Mouse (Mus musculus): ENCODE results near the gene Ick.

The Ick gene

GRCm38 (mm10) chr9:78104973-78105372 is 4.0 kb upstream of the Ick start:
- no peak for DNase-seq (ENCODE audit: low read depth, low spot score)

- no peak for DNase-seq (ENCODE audit: low read depth, low spot score)
Measured at GRCm38 (mm10) chr9:78105501-78105932, 3.5 kb upstream of the Ick start.

GRCm38 (mm10) chr9:78106821-78107220 is 2.2 kb upstream of the Ick start:
- DNase-seq (ENCODE audit: low read depth, low spot score) = no peak

- peak; percentile 39 for DNase-seq (ENCODE audit: low read depth, low spot score)
Measured at GRCm38 (mm10) chr9:78107582-78107911, 1.4 kb upstream of the Ick start.

- DNase-seq (ENCODE audit: low read depth, low spot score) = peak; percentile 84
Measured at GRCm38 (mm10) chr9:78107912-78108795, 838 bp upstream of the Ick start.

- peak; percentile 11 for DNase-seq (ENCODE audit: low read depth, low spot score)
Measured at GRCm38 (mm10) chr9:78109656-78110055, 664 bp downstream of the Ick start.

- no peak for DNase-seq (ENCODE audit: low read depth, low spot score)
Measured at GRCm38 (mm10) chr9:78111456-78111855, 2.5 kb downstream of the Ick start.

GRCm38 (mm10) chr9:78112770-78113537 is 4.0 kb downstream of the Ick start:
- peak; percentile 93 for DNase-seq (ENCODE audit: low read depth, low spot score)

GRCm38 (mm10) chr9:78113538-78113885 is 4.5 kb downstream of the Ick start:
- peak; percentile 46 for DNase-seq (ENCODE audit: low read depth, low spot score)

- peak; percentile 18 for DNase-seq (ENCODE audit: low read depth, low spot score)
Measured at GRCm38 (mm10) chr9:78115746-78116145, 6.8 kb downstream of the Ick start.

GRCm38 (mm10) chr9:78117690-78118089 is 8.7 kb downstream of the Ick start:
- DNase-seq (ENCODE audit: low read depth, low spot score) = no peak

GRCm38 (mm10) chr9:78121358-78121757 is 12.4 kb downstream of the Ick start:
- no peak for DNase-seq (ENCODE audit: low read depth, low spot score)

- DNase-seq (ENCODE audit: low read depth, low spot score) = no peak
Measured at GRCm38 (mm10) chr9:78121985-78122384, 13.0 kb downstream of the Ick start.

GRCm38 (mm10) chr9:78122939-78123712 is 14.1 kb downstream of the Ick start:
- DNase-seq (ENCODE audit: low read depth, low spot score) = no peak

- no peak for DNase-seq (ENCODE audit: low read depth, low spot score)
Measured at GRCm38 (mm10) chr9:78124297-78124696, 15.3 kb downstream of the Ick start.

- DNase-seq (ENCODE audit: low read depth, low spot score) = no peak
Measured at GRCm38 (mm10) chr9:78126007-78126406, 17.0 kb downstream of the Ick start.

- DNase-seq (ENCODE audit: low read depth, low spot score) = no peak
Measured at GRCm38 (mm10) chr9:78126643-78127042, 17.7 kb downstream of the Ick start.

- DNase-seq (ENCODE audit: low read depth, low spot score) = no peak
Measured at GRCm38 (mm10) chr9:78135658-78136057, 26.7 kb downstream of the Ick start.

- no peak for DNase-seq (ENCODE audit: low read depth, low spot score)
Measured at GRCm38 (mm10) chr9:78138044-78138676, 29.2 kb downstream of the Ick start.

GRCm38 (mm10) chr9:78139463-78139862 is 30.5 kb downstream of the Ick start:
- no peak for DNase-seq (ENCODE audit: low read depth, low spot score)

- peak; percentile 12 for DNase-seq (ENCODE audit: low read depth, low spot score)
Measured at GRCm38 (mm10) chr9:78146099-78146498, 37.1 kb downstream of the Ick start.

- DNase-seq (ENCODE audit: low read depth, low spot score) = no peak
Measured at GRCm38 (mm10) chr9:78146627-78147026, 37.6 kb downstream of the Ick start.
